Mouse (Mus musculus) c-Kit-positive CD71-negative TER-119-negative erythroid progenitor cells, embryonic 14.5 days (primary cell): ENCODE measurements around the gene Nmnat2.
"Not testable (repeated sequence)": the region's sequence is repeated elsewhere in the genome, so short reads cannot be mapped to it uniquely, and the experiment has no call there.

Experiments
- DNase-seq: peaks from one replicate; pipeline ENCODE4 v3.0.0-alpha.2; 2013; ENCODE audit warnings: low read depth

The Nmnat2 gene

DNA sequence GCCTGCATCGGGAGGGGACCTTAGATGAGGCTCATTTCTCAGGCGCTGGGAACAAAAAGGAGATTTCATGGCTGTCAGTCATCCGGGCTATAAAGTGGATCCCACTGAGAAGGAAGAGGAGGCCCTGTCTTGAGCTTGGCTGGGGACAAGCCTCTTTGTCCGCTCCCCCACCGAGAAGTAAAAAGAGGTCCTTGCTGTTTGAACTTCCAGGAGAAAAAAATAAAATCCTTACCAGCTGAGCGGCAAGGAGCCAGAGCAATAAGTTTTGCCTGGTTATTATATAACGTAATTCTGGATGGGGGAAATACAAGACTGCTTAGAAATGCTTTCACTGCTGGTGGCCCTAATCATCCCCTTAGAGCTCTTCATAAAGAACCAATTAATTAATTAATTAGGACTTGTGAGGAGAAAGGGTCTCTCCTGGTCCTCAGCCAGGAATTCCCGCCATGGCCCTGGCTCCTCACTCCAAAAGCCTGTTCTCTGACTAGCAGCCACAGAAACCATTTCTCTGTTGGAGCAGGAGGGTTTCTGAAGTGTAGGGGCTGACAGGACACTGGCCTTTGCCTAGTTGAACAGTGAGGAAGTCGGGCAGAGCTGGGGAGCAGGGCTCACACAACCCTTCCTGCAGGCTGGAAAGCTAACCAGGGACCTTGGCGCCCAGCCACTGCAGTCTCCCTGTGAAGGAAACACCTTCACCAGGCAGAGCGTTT is 99.5 kb downstream of the Nmnat2 start:
- no peak for DNase-seq

DNA sequence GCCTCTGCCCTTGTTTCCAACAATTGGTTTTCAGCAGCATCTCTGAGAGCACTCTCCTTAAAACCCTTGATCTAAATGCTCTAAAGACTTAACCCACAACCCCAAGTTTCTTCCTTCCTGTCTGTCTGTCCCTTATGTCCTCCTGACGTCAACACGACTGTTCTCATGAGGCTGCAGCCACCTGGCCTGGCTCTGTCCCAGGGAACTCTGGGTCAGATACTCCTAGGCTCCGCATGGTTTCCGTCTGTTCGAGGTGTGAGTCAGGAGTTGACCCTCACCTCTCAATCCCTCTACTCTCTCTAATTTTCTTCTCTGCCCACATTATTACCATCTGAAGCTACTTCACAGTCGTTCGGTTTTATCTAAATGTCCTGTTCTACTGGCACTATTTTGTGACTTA is 103.5 kb downstream of the Nmnat2 start:
- no peak for DNase-seq

DNA sequence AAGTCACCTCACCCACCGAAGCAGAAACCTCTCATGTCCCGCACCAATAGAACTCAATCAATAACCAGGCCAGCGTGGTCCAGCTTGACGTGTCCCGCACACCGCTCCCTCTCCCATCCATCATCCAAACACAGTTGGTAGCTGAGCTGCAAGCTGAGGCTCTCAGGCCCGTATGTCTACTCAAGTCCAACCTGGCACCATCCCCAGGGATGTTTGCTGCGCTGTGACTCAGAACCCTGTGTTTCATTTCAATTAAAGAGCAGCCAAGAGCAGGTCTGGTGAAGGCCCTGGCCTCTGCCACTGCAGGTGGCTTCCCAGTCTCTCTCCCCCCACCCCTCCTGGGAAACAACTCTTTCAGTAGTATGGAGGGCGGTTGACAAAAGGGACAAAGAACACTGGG is 104.8 kb downstream of the Nmnat2 start:
- DNase-seq, result no peak

DNA sequence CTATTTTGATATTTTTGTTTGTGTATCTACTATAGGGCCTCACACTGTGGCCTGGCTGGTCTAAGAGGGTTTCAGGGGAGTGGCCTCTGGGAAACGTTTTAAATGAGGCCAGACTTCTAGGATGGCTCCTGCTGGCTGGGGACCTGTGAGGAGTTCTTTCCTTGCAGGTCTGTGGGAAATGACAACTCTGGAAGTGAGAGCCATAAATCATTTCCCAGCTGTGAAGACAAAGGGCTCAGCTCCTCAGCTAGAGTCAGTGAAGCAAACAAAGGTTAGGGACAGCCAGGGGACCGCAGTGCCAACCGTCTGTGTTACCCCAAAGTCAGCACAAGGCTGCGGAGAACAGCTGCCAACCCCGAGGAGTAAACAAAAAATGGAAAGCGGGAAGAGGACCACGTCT is 107.8 kb downstream of the Nmnat2 start:
- DNase-seq, result no peak

DNA sequence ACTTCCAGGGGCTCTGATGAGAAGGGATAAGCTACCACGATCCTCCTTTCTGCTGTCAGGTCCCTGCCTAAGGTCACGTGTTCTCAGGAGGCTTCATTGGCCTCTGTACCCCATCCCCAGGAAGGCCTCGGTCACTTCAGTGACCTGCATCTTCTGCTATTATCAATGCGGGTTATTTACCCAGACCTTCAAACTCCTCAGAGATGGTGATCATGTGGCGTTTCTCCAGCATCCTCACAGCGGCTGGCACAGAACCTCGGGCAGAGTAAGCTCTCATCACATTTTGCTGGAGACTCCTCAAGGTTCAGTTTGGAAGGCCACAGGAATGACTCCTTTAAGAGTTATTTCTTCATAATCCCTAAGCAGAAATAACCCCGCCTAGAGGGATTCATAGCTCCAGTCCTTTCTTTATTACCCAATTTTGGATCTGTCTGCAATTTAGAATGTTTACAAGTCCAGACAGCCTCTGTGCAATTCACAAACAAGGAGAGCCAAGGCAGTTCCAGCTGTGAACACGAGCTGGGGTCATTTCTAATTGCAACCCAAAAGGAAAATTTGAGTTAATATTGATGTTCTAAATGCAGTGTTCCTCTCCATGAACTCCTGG is 110.1 kb downstream of the Nmnat2 start:
- no peak for DNase-seq

DNA sequence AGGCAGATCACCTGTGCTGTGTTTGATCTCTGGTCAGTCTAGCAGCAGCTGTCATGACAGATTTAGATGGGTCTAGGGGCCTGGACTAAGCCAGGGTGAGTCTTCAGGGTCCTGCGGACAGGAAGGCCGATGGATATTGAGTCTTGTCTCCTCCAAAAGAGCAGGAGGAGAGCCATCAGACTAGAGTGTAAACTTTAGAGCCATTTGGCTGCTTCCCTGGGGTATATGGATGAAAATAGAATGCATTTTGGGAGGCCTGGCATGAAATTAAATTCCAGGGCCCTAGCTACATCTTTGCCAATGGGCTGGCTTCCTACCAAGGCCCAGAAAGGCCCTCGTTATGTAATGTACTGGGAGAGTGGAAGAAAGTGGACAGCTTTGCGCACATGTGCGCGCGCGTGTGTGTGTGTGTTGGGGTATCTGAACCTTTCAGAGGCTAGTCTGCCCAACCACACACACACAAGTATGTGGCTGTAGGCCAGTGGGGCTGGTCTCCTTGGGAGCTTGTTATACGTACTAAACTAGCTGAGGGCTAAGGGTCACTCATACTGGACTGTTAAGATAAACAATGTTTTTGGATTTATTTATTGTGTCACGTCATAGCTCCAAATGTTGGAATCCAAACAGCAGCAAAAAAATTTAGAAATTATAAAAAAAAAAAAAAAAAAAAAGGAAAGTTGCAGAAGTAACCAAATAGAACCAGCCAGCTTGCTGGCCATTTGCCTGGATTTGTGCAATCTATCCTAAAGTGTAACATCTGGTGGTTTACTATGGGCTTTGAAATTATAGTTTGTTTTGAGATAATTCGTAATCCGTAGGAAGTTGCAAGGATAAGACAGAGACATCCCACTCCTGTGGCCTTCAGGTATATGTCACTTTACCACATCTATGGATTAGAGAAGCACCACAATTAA is 110.9 kb downstream of the Nmnat2 start:
- no peak for DNase-seq

DNA sequence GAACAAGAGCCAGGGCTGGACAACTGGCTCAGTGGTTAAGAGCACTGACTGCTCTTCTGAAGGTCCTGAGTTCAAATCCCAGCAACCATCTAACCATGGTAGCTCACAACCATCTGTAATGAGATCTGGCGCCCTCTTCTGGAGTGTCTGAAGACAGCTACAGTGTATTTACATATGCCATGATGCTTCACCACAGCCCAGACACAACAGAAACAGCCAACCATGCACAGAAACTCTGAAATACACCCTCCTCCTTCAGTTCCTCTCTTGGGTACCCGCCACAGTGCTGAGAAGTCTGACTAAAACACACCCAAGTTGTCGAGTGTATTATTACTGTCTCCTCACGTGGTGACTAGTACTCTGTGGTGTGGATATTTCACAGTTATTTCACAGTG is 111.6 kb downstream of the Nmnat2 start:
- DNase-seq, result no peak

DNA sequence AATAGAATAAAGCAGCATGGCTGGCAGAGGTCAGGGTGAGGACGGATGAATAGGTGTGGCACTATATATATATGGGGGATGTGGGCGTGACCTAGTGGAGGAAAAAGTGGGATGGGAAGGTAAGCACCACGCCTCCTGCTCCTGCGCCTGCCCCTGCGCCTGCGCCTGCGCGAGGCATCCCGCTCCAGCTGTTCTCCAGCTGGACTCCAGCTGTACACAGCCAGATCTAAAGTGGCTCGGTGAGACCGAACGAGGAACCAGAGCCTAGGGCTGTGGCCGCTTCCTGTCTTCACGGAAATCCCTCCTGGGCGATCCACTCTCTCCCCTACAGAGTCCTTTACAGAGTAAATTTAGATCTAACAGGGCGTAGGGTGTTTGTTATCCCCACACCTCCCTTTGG is 116.8 kb downstream of the Nmnat2 start:
- DNase-seq, result no peak

DNA sequence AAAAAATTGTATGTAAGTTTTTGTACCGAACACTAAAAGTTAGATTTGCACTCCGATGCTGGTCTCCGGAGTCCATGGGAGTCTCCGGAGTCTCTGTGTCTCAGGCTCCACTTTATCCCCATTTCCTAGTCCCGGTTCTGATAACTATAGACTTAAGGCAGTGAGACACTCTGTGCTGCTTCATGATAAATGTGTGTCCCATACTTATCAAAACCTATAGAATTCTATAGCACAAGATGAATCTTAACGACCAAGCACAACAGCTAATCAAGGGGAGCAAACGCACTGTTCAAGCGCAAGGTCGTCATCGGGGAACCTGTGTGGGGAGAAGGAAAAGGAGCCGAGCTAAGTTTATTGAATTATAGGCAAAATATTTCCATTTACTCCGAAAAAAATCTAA is 117.2 kb downstream of the Nmnat2 start:
- no peak for DNase-seq

DNA sequence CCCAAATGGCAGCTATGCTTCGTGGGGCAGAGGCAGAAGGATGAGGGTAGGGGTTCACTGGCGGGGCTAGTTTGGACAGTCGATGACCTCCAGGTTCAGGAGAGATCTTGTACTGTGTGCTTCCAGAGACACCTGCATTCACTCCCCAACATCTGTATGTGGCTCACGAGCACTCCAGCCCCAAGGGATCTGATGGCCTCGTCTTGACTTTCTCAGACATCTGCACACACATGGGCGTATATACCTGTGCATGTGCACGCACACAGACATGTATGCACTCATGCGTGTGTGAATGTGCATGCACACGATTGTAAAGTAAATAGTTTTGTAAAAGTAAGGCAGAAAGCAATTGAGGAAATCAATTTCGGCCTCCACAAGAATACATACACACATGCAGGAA is 117.9 kb downstream of the Nmnat2 start:
- no peak for DNase-seq

DNA sequence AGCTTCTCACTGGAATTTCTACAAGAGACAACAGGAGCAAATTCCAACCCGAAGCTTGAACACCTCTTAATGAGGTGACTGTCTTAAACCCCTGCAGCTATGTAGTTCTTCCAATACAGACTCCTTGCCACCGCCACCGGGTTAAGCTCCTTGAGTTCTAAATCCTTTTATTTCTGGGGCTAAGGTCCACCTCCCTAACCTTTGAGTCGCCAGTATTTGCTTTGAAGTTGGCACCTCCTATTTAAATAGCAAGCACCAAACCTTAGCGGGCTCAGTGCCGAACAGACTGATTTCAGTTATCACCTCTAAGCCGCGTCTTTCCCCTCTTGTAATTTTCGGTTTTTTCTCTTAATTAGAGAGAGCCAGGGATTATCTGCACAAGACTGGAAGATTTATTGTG is 118.6 kb downstream of the Nmnat2 start:
- DNase-seq, result no peak

DNA sequence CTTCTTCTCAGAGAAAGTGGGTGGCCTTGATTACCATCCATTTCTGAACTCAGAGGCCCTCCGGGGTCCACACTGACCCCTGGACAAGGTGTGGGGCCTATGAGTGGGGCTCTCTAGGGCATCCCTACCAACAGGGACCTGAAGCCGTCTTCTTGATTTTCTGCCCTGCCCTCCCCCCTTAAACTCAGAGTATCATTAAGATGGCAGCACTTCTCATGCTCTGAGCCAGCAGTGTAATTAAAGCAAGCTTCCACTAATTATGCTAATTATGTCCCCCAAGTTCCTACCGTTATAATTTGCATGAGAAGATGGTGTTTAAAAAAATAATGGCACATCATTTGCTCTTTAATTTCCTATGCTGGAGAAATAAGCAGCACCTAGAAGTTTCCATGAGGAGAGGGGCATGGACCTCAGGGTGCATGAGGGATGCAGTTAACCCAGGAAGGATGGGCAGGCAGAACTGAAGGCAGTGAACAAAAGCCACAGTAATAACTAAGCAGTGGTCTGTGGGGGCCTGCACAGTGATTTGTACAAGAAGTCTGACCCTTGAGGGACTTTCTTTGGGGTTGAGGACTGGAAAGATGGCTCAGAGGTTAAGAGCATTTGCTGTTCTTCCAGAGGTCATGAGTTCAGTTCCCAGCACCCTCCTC is 120.4 kb downstream of the Nmnat2 start:
- no peak for DNase-seq

DNA sequence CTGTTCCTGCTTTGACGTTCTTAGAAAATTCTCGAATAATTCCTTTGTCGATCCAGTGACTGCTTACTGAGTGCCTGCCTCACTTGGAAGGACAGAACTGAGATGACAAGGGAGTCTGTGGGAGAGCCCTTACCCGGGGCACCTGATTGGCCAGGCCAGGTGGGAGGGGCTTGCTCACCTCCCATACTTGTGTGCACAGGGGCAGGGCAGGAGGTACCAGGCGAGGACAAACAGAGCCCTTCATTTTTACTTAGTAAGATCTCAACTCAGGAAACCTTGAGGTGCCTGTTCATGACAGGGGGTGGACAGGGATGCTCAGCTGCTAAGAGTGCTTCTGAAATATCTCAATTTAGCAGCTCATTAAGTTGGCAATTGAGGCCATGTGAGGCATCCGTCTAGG is 121.2 kb downstream of the Nmnat2 start:
- no peak for DNase-seq

DNA sequence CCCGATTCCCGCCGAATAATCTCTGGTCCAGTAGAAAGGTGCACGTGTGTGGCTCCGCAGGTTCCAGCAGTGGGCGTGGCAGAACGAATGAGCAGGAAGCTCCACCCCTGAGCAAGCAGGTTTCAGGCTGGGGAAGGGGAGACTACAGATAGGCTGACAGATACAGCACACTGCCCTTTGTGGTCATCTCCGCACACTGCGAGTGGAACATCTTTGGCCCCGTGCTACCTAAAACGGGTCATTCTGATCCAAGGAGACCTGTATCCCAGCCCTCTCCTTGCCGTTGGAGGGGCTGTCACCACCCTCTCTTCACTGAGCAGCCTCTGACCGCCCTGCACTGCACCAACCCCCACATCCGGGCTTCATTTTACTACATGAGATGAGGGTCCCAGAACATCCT is 128.4 kb downstream of the Nmnat2 start:
- not testable (repeated sequence) for DNase-seq

DNA sequence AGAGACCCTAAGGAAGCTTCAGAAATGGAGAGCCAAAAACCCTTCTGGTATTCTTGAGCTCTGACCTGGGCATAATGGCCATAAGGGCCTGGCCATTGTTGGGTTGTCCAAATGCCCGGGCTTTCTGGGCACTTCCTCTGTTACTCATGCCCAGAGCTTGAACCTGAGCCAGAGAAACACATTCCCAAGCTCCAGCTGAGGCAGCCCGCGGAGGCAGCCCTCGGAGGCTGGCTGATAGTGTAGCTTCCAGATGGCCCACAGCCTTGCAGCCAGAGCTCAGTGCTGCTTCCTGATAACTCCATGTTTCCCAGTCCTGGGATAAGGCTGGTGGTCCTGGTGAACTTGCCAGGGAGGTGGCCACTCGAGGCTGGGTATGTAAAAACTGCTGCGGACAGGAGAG is 129.4 kb downstream of the Nmnat2 start:
- DNase-seq, result no peak

DNA sequence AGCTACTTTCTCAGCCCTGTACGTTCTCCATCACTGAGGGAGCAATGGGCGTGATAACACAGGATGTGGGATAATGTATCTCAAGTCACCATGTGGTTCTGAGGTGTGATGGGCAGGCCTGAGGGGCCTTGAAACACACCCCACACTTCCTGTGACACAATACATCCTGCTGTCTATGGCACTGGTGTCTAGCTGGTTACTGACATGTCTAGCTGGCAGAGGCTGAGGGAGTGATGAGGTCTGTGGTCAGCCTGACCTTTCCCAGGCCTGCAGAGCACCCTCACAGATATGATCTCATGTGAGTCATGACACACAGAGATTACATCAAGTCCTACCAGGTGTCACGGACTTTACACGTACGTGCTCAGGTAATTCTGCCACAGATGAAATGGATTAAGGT is 130.4 kb downstream of the Nmnat2 start:
- DNase-seq, result no peak

DNA sequence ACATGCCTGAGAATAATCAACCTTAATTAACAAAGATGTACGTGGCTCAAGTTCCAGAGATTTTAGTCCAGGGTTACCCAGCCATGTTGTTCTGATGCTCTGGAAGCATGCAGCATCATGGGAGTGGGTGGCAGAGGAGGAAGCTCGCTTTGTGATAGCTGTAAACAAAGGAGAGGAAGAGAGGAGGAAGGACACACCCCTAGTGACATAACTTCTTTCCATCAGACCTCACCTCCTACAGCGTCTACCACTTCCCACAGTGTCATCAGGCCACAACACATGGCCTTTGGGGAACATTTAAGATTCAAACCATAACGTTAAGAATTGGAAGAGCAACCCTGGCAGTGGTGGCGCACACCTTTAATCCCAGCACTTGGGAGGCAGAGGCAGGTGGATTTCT is 133.0 kb downstream of the Nmnat2 start:
- no peak for DNase-seq

DNA sequence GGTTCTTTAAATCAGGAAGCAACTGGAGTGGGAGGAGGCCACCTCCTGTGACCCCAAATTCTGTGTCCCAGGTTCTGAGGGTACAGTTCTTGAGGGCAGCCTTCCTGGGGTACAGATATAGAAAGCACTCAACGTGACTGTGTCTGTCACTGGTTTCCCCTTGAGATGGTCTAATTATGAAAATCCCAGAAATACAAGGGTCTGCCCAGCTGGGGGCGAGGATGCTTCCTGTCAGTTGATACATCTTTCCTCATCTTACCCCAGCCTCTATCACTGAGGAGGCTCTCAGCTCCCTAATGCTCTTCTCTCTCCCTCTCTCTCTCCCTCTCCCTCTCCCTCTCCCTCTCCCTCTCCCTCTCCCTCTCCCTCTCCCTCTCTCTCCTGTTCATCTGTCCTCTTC is 135.3 kb downstream of the Nmnat2 start:
- DNase-seq, result peak; percentile 24

DNA sequence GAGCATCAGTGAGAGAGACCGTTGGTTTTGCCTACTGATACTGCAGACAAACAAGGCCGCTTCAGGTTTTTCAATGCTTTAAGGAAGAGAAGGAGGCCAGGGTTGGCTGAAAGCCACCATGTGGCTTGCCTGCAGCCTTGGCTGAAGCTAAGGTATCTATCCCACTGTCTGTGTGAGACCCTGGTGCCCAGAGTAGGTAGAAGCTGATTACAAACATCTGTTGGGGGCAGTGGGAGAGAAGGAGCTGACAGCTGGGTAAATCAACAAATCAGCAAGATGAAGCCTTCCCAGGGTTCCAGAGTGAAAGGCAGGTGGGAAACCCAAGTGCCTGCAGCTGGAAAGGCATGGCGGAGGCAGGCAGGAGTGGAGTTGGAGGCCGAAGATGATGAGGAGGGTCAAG is 136.0 kb downstream of the Nmnat2 start:
- DNase-seq, result no peak

DNA sequence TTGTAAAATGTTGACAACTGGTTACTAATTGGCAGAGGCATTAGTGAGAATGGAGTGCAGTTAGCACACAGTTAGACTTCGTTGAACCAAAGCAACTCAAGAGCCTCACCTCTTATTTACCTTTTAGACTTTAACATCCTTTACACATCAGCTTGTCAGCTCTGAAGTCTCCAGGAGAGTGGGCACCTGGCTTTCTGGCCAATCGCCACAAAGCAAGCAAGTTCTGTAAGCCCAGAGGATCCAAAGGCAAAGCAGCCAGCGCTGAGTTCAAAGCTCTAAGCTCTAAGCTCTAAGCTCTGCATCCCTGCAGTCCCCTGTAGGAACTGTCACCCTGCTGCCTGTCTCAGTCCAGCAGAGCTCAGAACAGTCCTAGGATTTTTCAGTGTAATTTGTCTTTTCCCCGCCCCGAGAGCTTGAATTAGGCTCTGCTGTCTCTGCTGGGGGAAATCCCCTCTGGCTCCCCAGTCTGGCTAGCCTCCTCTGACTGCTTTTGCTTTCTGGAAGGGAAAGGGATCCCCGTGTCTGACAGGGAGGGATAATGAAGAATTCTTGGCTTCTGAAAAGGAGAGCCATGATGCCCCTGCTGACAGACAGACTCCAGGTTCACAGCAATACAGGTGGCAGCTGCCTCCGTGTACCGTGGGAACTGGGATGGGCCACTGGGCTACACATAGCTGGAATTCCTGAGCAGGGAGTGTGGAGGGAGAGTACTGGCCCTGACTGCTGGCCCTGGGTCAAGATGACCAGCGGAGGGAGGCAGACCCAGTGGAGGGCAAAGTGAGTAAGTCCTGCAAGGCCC is 136.8 kb downstream of the Nmnat2 start:
- DNase-seq, result no peak

DNA sequence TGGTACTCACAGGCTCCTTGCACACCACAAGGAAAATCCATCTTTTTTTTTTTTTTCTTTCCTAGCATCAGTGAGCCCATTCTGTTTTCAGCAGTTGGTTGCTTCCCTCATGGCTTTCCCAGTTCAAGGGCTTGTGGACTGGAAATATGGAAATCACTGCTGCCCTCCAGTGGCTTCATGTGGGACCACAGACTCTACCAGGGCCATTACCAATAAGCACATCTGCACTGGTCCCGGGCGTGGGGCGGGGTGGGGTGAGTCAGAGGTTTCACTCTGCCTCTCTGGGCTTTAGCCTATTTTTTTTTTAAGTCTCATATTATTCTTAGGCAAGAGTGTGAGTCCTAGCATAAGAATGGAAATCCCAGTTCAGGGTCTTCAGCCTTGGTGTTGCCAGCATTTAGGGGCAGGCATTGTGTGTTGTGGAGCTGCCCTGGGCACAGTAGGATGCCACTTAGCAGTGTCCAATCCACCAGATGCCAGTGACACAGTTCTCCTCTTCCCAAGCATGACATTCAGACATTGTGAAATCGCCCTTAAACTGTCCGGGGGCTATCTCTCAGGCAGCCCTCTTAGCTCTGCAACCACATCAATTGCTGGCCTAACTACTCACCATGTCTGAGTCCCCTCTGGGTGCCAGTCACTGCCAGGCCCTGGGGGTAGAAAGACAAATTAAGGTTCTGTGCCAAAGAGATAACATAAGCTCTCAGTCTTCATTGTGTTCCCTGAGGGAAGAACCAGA is 137.6 kb downstream of the Nmnat2 start:
- peak; percentile 69 for DNase-seq
